In genomic region chr9:111459466-111459865, GRCm38 (mm10) we compare ENCODE assay signal across 19 mouse cellular contexts. TPM values are rescaled to one million over a fixed set of nuclear protein-coding genes. Genes with fewer than 3 reads are reported as not detected.
A peak's percentile ranks its signal among the peaks of the same experiment; 100 is the strongest.
DNase-seq lines count a peak whose midpoint lies in the region; ATAC-seq and TF ChIP-seq lines count a peak whose summit lies in the region.
"Had no signal": no experiment of that assay in that cellular context is flagged by ENCODE, and none has a peak within 500 bp of the region (broad histone marks: within the 10 kb centered on the region; RNA-seq: fewer than 3 reads in every experiment).

No protein-coding gene starts in this region.

- no peaks in the 10 kb centered on the region for H3K36me3 ChIP-seq in kidney, adult 2 months (ENCODE audit: control insufficient read depth, insufficient read depth, low read length)
- no peaks in the 10 kb centered on the region for H3K36me3 ChIP-seq in midbrain, embryonic 10.5 days
- no peaks in the 10 kb centered on the region for H3K36me3 ChIP-seq in midbrain, embryonic 13.5 days
- no peaks in the 10 kb centered on the region for H3K36me3 ChIP-seq in hindbrain, embryonic 13.5 days
- H3K36me3 ChIP-seq in neural tube, embryonic 14.5 days (ENCODE audit: control insufficient read depth, insufficient read depth, low read length), result no peaks in the 10 kb centered on the region
- H3K36me3 ChIP-seq: embryonic facial prominence, embryonic 13.5 days; limb, embryonic 12.5 days had no signal

- peak overlapping the region; percentile 79; the same call in 1 of the 2 replicates for H3K27ac ChIP-seq in kidney, adult 2 months (ENCODE audit: insufficient read depth, low read depth, low read length)
- H3K27ac ChIP-seq in midbrain, embryonic 10.5 days (replicated peaks), result peak overlapping the region; percentile 79
- no peak overlapping the region for H3K27ac ChIP-seq in midbrain, embryonic 13.5 days
- 0 out of 2 replicates have a peak overlapping the region, but pooled peaks have one; percentile 48 for H3K27ac ChIP-seq in hindbrain, embryonic 13.5 days
- H3K27ac ChIP-seq in neural tube, embryonic 14.5 days (ENCODE audit: low read depth, low read length), result 0 out of 2 replicates have a peak overlapping the region, but pooled peaks have one; percentile 2
- H3K27ac ChIP-seq: embryonic facial prominence, embryonic 13.5 days; left cerebral cortex, adult 2 months; limb, embryonic 12.5 days had no signal

- H3K9ac ChIP-seq in midbrain, embryonic 13.5 days (replicated peaks), result no peak overlapping the region
- no peak overlapping the region for H3K9ac ChIP-seq in hindbrain, embryonic 13.5 days
- H3K9ac ChIP-seq in neural tube, embryonic 14.5 days (replicated peaks; ENCODE audit: low read depth, low read length), result no peak overlapping the region
- H3K9ac ChIP-seq: embryonic facial prominence, embryonic 13.5 days; limb, embryonic 12.5 days had no signal

- DNase-seq in kidney, adult 2 months, result no peak
- no peak for DNase-seq in kidney, postnatal 14 days
- no peak for DNase-seq in midbrain, embryonic 10.5 days (ENCODE audit: low spot score)
- DNase-seq in testis, postnatal 14 days (ENCODE audit: low spot score), result no peak
- DNase-seq in gastrocnemius, postnatal 4 days (ENCODE audit: low spot score in 2 of 2), result no peak
- DNase-seq: adrenal gland, postnatal 36 days; cerebellum, adult 2 months; heart, postnatal 14 days; kidney, adult 11 months; lung, adult 18-20 months; right cerebral cortex, postnatal 25 days; thymus, postnatal 4 days had no signal

- TF ChIP-seq CTCF in kidney, adult 2 months (conservative IDR thresholded peaks at IDR 0.05; ENCODE audit: insufficient read depth, insufficient read length, low read depth, low read length), result no peak

- H3K4me3 ChIP-seq in kidney, adult 2 months (ENCODE audit: insufficient read depth, low read depth, low read length), result no peak overlapping the region
- no peak overlapping the region for H3K4me3 ChIP-seq in midbrain, embryonic 10.5 days
- H3K4me3 ChIP-seq in midbrain, embryonic 13.5 days (replicated peaks), result no peak overlapping the region
- H3K4me3 ChIP-seq in hindbrain, embryonic 13.5 days, result no peak overlapping the region
- no peak overlapping the region for H3K4me3 ChIP-seq in neural tube, embryonic 14.5 days (ENCODE audit: low read depth, low read length)
- H3K4me3 ChIP-seq: embryonic facial prominence, embryonic 13.5 days; left cerebral cortex, adult 2 months; limb, embryonic 12.5 days had no signal

- no peaks in the 10 kb centered on the region for H3K27me3 ChIP-seq in kidney, adult 2 months (replicated peaks; ENCODE audit: control insufficient read depth, insufficient read depth, low read length)
- peaks cover 4% of the 10 kb centered on the region; the same call in 1 of the 2 replicates for H3K27me3 ChIP-seq in midbrain, embryonic 10.5 days (ENCODE audit: low read depth, poor library complexity, severe bottlenecking)
- no peaks in the 10 kb centered on the region for H3K27me3 ChIP-seq in midbrain, embryonic 13.5 days
- H3K27me3 ChIP-seq in hindbrain, embryonic 13.5 days, result no peaks in the 10 kb centered on the region
- no peaks in the 10 kb centered on the region for H3K27me3 ChIP-seq in neural tube, embryonic 14.5 days (ENCODE audit: control insufficient read depth, insufficient read depth, low read length)
- H3K27me3 ChIP-seq: embryonic facial prominence, embryonic 13.5 days; limb, embryonic 12.5 days had no signal

- TF ChIP-seq POLR2A in kidney, adult 2 months (IDR thresholded peaks at IDR 0.05; ENCODE audit: low read depth, low read length), result no peak

- H3K4me2 ChIP-seq in midbrain, embryonic 13.5 days (replicated peaks), result no peak overlapping the region
- no peak overlapping the region for H3K4me2 ChIP-seq in hindbrain, embryonic 13.5 days
- no peak overlapping the region for H3K4me2 ChIP-seq in neural tube, embryonic 14.5 days (ENCODE audit: low read depth, low read length)
- H3K4me2 ChIP-seq: embryonic facial prominence, embryonic 13.5 days; heart, embryonic 11.5 days; limb, embryonic 12.5 days had no signal

- no peak for ATAC-seq in midbrain, embryonic 13.5 days
- ATAC-seq in hindbrain, embryonic 13.5 days (ENCODE audit: low FRiP score), result no peak
- no peak for ATAC-seq in neural tube, embryonic 14.5 days (ENCODE audit: low read depth)

- no peaks in the 10 kb centered on the region for H3K9me3 ChIP-seq in midbrain, embryonic 10.5 days (replicated peaks)
- no peaks in the 10 kb centered on the region for H3K9me3 ChIP-seq in midbrain, embryonic 13.5 days
- H3K9me3 ChIP-seq in hindbrain, embryonic 13.5 days, result no peaks in the 10 kb centered on the region
- no peaks in the 10 kb centered on the region for H3K9me3 ChIP-seq in neural tube, embryonic 14.5 days (ENCODE audit: control insufficient read depth, low read length)
- H3K9me3 ChIP-seq: embryonic facial prominence, embryonic 13.5 days; limb, embryonic 12.5 days had no signal

- 54% methylated on average over 8 of the region's 8 CpGs for WGBS in kidney, adult 2 months
- 75% methylated on average over 8 of the region's 8 CpGs for WGBS in midbrain, embryonic 10.5 days
- 79% methylated on average over 8 of the region's 8 CpGs for WGBS in midbrain, embryonic 13.5 days
- 67% methylated on average over 8 of the region's 8 CpGs for WGBS in hindbrain, embryonic 13.5 days
- 76% methylated on average over 8 of the region's 8 CpGs for WGBS in neural tube, embryonic 14.5 days

- H3K4me1 ChIP-seq in kidney, adult 2 months (ENCODE audit: control insufficient read depth, insufficient read depth, low read length), result peaks cover 32% of the 10 kb centered on the region
- H3K4me1 ChIP-seq in midbrain, embryonic 10.5 days, result peaks cover 25% of the 10 kb centered on the region
- peaks cover 28% of the 10 kb centered on the region for H3K4me1 ChIP-seq in midbrain, embryonic 13.5 days (replicated peaks)
- H3K4me1 ChIP-seq in hindbrain, embryonic 13.5 days (replicated peaks), result peaks cover 31% of the 10 kb centered on the region
- 0 out of 2 replicates have a peak, but pooled peaks cover 2% of the 10 kb centered on the region for H3K4me1 ChIP-seq in neural tube, embryonic 14.5 days (ENCODE audit: control insufficient read depth, insufficient read depth, low read length)

RNA-seq across cellular contexts. Expression of gene Dclk3, which starts 20.6 kb away (rescaled TPM):
- polyA plus RNA-seq in kidney, adult 2 months (2012; rRNA removed), result 21.8 and 22.1 TPM in 2 replicates
- polyA plus RNA-seq in midbrain, embryonic 10.5 days (2016; fragmentation: Nextera tagmentation; extraction: Ambion mirVana), result 0.15 and 0.21 TPM in 2 replicates
- 2.2 and 3.1 TPM in 2 replicates for polyA plus RNA-seq in midbrain, embryonic 13.5 days (2015; fragmentation: Nextera tagmentation; extraction: Ambion mirVana)
- polyA plus RNA-seq in hindbrain, embryonic 13.5 days (2015; fragmentation: Nextera tagmentation; extraction: Ambion mirVana), result 4.4 and 4.9 TPM in 2 replicates
- polyA plus RNA-seq in neural tube, embryonic 14.5 days (2014; fragmentation: Nextera tagmentation; extraction: Ambion mirVana), result 10.3 and 13.0 TPM in 2 replicates
- total RNA-seq in gastrocnemius, postnatal 4 days (2021), result 1 to 10 TPM; 1.5 to 1.7 TPM
